Mouse (Mus musculus) heart, embryonic 12.5 days (tissue): ENCODE results near the gene Crybb1. TPM values are rescaled to one million over a fixed set of nuclear protein-coding genes. Genes with fewer than 3 reads are reported as not detected.

Experiments used
- ATAC-seq: fragments of 200-750 bp; cut with Nextera tagmentation; 2 replicates; pipeline ENCODE4 v1.8.0; 2017; ENCODE audit warnings: moderate TSS enrichment, moderate library complexity; ENCODE audit not compliant: insufficient number of reproducible peaks, low FRiP score
- H3K27ac ChIP-seq: fragments of 300-500 bp; sonication (generic); 2 replicates; pipeline ENCODE4 v1.5.1; 2016; ENCODE audit warnings: mild to moderate bottlenecking, moderate library complexity; ENCODE audit not compliant: poor library complexity, severe bottlenecking
- H3K27me3 ChIP-seq: fragments of 300-500 bp; sonication (generic); replicated peaks from 2 replicates; pipeline ENCODE4 v1.6.1; 2016; ENCODE audit warnings: mild to moderate bottlenecking, moderate library complexity
- H3K36me3 ChIP-seq: fragments of 300-500 bp; sonication (generic); 2 replicates; pipeline ENCODE4 v1.6.1; 2016; ENCODE audit warnings: mild to moderate bottlenecking, moderate library complexity
- H3K4me1 ChIP-seq: fragments of 300-500 bp; sonication (generic); replicated peaks from 2 replicates; pipeline ENCODE4 v1.6.1; 2016; ENCODE audit warnings: mild to moderate bottlenecking
- H3K4me2 ChIP-seq: fragments of 300-500 bp; sonication (generic); 2 replicates; pipeline ENCODE4 v1.6.1; 2016; ENCODE audit warnings: mild to moderate bottlenecking, moderate library complexity
- H3K4me3 ChIP-seq: fragments of 300-500 bp; sonication (generic); 2 replicates; pipeline ENCODE4 v1.5.1; 2016; ENCODE audit warnings: mild to moderate bottlenecking
- H3K9ac ChIP-seq: fragments of 300-500 bp; sonication (generic); 2 replicates; pipeline ENCODE4 v1.6.1; 2016; ENCODE audit warnings: mild to moderate bottlenecking, moderate library complexity
- H3K9me3 ChIP-seq: fragments of 300-500 bp; sonication (generic); replicated peaks from 2 replicates; pipeline ENCODE4 v1.6.1; 2016; ENCODE audit warnings: mild to moderate bottlenecking, moderate library complexity
- WGBS: fragments of 180-500 bp; shearing (Covaris S2); methylation state at CpG from one replicate; pipeline ENCODE4 v1.1.7; 2016; 5-methylcytosine and 5-hydroxymethylcytosine counted together
- polyA plus RNA-seq: library from polyadenylated mRNA; unstranded; fragments of >200 nt; fragmentation: Nextera tagmentation; extraction: Ambion mirVana; gene quantifications from 2 replicates; pipeline ENCODE4 v1.2.1, GENCODE M21; 2016

The Crybb1 gene
- 0.46 and 0.67 TPM in 2 replicates for polyA plus RNA-seq

DNA sequence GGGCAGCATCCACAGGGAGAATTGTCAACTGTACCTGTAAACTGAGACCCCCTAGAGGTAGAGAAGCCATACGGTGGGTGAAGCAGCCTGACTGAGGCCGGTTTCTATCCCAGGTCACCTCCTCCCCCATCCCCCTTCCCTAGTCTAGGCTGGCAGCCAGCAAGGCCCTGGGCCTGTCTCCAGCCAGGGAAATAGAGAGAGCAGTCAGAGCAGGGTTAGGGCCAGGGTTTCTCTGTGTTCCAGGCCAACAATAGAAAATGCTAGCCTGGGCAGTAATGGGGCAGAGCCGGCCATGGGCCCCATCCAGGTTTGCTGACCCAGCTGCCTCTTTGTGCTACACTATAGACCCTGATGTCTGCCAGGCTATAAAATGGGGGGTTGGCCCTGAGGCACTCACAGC, at the start of gene Crybb1:
Gene Crybb1 (plus strand): TSS at position 390 of the 400 bp plus-strand sequence.
- no peaks in the 10 kb centered on the region for H3K36me3 ChIP-seq
- H3K4me2 ChIP-seq = no peak within 1 kb of the TSS
- WGBS = 53% methylated on average over 3 of the region's 3 CpGs
- peaks cover 53% of the 10 kb centered on the region for H3K27me3 ChIP-seq
- 0 out of 2 replicates have a peak, but pooled peaks have one; percentile 29 for ATAC-seq
- peaks cover 21% of the 10 kb centered on the region for H3K4me1 ChIP-seq
- H3K4me3 ChIP-seq = no peak within 1 kb of the TSS
- no peak within 1 kb of the TSS for H3K27ac ChIP-seq
- no peaks in the 10 kb centered on the region for H3K9me3 ChIP-seq
- H3K9ac ChIP-seq = no peak within 1 kb of the TSS

GRCm38 (mm10) chr5:112206543-112207255, 48.9 kb upstream of the Crybb1 start:
- Histone ChIP-seq H3K9me3 (no peaks in the 10 kb centered on the region; the same call in 1 of the 2 replicates), H3K4me3 (no peak overlapping the region), H3K4me1 (0 out of 2 replicates have a peak, but pooled peaks cover 3% of the 10 kb centered on the region), H3K9ac (no peak overlapping the region), H3K27ac (no peak overlapping the region), H3K4me2 (peak overlapping the region; percentile 22; the same call in 1 of the 2 replicates), H3K36me3 (no peaks in the 10 kb centered on the region), H3K27me3 (peaks cover 14% of the 10 kb centered on the region)
- WGBS = 18% methylated on average over 16 of the region's 16 CpGs
- no peak for ATAC-seq

DNA sequence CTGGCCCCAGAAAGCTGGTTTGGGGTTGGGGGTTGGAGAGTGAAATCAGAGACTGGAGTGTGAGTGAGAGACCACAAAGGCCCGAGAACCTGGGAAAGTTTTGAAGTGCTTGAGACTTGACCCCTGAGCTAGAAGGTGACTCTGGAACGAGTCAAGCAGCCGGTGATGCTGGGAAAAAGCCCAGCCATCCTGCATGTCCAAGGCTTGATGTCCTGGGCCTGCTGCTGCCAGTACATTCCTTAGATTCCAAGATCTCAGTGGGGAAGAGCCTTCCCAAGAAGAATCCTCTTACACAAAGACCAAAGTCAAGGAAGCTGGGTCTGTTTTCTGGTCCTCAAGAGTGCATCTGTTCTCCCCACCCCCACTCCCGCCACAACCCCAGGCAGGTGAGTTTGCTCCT, 47.3 kb upstream of the Crybb1 start:
- H3K9ac ChIP-seq = no peak overlapping the region
- H3K27me3 ChIP-seq = peaks cover 14% of the 10 kb centered on the region
- no peak for ATAC-seq
- no peak overlapping the region for H3K27ac ChIP-seq
- H3K4me3 ChIP-seq = no peak overlapping the region
- H3K4me2 ChIP-seq = no peak overlapping the region
- no peaks in the 10 kb centered on the region; the same call in 1 of the 2 replicates for H3K9me3 ChIP-seq
- H3K36me3 ChIP-seq = no peaks in the 10 kb centered on the region
- 0 out of 2 replicates have a peak, but pooled peaks cover 3% of the 10 kb centered on the region for H3K4me1 ChIP-seq
- 16% methylated on average over 4 of the region's 4 CpGs for WGBS

DNA sequence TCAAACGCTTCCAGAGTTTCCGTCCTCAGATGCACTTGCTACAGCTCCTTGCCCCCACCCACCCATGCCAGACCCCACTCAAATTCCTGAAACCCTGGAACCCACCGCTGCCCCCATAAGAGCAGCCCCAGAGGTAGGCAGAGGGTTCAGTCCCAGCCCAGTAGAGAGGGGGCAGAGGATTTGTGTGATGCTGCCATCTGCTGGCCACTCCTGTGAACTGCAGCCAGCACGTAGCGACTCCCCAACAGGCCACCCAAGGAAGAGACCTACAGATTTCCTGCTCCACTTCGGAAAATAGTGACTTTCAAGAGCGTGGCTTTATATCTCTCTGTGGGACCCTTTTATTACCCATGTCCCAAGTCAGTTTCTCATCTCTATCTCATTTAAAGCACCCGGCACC, 45.5 kb upstream of the Crybb1 start:
- Histone ChIP-seq H3K9me3 (no peaks in the 10 kb centered on the region; the same call in 1 of the 2 replicates), H3K27ac (no peak overlapping the region), H3K4me3 (no peak overlapping the region), H3K36me3 (no peaks in the 10 kb centered on the region), H3K27me3 (peaks cover 18% of the 10 kb centered on the region), H3K4me2 (no peak overlapping the region), H3K4me1 (0 out of 2 replicates have a peak, but pooled peaks cover 8% of the 10 kb centered on the region), H3K9ac (no peak overlapping the region)
- ATAC-seq = no peak
- WGBS = 28% methylated on average over 8 of the region's 8 CpGs

GRCm38 (mm10) chr5:112211911-112212310, 43.7 kb upstream of the Crybb1 start:
- 84% methylated on average over 7 of the region's 7 CpGs for WGBS
- H3K9ac ChIP-seq = no peak overlapping the region
- ATAC-seq = no peak

DNA sequence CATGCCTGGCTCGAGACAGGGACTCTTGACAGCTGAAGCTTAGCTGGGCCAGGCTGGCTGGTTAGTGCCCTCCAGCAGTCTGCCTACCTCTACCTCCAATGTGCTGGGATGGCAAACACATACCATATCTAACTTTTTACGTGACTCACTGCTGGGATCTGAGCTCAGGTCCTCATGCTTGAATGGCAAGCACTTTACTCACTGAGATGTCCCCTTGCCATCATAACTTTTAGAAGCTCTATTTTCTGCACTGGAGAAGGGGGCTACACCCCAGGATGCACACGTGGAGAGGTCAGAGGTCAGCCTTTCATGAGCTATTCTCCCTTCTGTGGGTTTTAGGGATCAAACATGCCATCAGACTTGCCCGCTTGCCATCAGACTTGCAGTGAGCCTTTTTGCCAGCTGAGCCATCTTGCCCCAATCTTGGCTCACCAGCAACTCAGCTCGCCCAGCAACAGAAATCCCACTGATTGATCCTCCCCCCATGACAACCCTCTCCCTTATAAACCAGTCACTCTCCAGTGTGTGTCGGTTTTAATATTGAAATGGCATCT, 42.8 kb upstream of the Crybb1 start:
- Histone ChIP-seq H3K27ac (no peak overlapping the region), H3K9me3 (no peaks in the 10 kb centered on the region; the same call in 1 of the 2 replicates), H3K4me1 (peaks cover 12% of the 10 kb centered on the region; the same call in 1 of the 2 replicates), H3K9ac (no peak overlapping the region), H3K4me2 (no peak overlapping the region), H3K36me3 (no peaks in the 10 kb centered on the region), H3K27me3 (peaks cover 41% of the 10 kb centered on the region), H3K4me3 (no peak overlapping the region)
- WGBS = 65% methylated on average over 6 of the region's 6 CpGs
- ATAC-seq = no peak

More at GRCm38 (mm10) chr5:112211911-112212310, 43.7 kb upstream of the Crybb1 start:
- H3K27me3 ChIP-seq = peaks cover 32% of the 10 kb centered on the region
- H3K4me3 ChIP-seq = no peak overlapping the region
- no peaks in the 10 kb centered on the region for H3K36me3 ChIP-seq
- H3K4me1 ChIP-seq = peaks cover 12% of the 10 kb centered on the region; the same call in 1 of the 2 replicates
- H3K4me2 ChIP-seq = no peak overlapping the region
- no peak overlapping the region for H3K27ac ChIP-seq
- no peaks in the 10 kb centered on the region; the same call in 1 of the 2 replicates for H3K9me3 ChIP-seq

DNA sequence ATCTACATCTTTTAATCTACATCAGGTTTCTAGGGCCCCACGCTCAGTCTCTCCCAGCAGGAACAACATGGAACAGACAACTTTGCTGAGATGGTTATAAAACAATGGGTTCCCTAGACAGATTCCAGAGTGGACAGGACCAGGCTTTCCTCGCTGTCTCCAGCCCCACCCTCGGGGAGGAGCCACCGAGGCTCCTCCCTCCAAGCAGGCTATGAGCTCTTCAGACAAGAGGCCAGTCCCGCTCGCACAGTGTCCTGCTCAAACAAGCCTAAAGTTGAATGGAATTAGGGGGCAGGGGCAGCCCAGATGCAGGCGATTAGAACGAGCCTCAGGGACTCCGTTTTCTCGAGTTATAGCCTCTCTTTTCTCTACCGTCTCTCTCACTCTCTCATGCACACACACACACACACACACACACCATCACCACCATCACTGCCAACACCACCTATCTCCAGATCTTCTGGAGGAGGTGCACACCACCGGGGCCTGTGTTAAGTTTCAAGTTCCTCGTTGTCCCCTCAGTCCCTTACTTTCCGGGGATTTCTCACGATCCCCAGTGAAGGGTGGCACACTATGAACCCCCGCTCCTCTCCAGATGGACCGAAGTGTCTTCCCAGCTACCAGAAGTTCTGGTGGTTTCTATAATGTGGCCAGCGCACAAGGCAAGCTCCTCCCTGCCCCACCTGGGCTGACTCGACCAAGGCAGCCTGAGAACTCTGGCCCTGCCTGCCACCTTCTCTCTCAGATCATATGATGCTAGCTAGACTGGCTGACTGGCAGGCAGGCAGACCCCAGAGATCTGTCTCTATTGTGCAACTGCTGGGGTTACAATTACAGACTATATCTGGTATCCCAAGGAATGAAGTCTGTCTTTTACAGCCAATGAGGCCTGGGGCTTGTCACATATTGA, 42.0 kb upstream of the Crybb1 start:
- ATAC-seq = no peak
- H3K36me3 ChIP-seq = no peaks in the 10 kb centered on the region
- no peak overlapping the region for H3K4me3 ChIP-seq
- no peak overlapping the region for H3K27ac ChIP-seq
- H3K9ac ChIP-seq = no peak overlapping the region
- peaks cover 13% of the 10 kb centered on the region; the same call in 1 of the 2 replicates for H3K4me1 ChIP-seq
- H3K27me3 ChIP-seq = peaks cover 49% of the 10 kb centered on the region
- no peaks in the 10 kb centered on the region; the same call in 1 of the 2 replicates for H3K9me3 ChIP-seq
- WGBS = 40% methylated on average over 19 of the region's 19 CpGs
- H3K4me2 ChIP-seq = no peak overlapping the region

DNA sequence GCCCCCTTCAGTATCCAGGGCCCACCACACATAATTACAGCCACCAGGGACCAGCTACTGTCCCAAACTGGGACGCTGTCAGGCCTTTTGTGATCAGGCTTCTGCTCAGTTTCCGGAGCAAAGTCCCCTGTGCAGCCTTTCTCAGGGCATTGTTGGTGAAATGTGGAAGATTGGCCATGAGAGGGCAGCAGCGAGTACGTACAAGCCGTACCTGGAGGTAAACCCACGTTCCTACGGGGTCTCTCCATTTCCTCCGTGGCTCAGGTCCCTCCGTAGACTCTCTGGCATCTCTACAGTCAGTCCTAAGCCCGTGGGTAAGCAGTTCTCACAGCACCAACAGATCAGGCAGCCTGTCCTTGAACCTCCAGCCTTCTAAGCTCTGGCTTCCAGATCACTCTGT, 41.2 kb upstream of the Crybb1 start:
- Histone ChIP-seq H3K4me3 (no peak overlapping the region), H3K4me1 (peaks cover 21% of the 10 kb centered on the region), H3K36me3 (no peaks in the 10 kb centered on the region), H3K27ac (no peak overlapping the region), H3K4me2 (0 out of 2 replicates have a peak overlapping the region, but pooled peaks have one; percentile 16), H3K27me3 (peaks cover 50% of the 10 kb centered on the region), H3K9me3 (no peaks in the 10 kb centered on the region; the same call in 1 of the 2 replicates), H3K9ac (no peak overlapping the region)
- WGBS = 6% methylated on average over 10 of the region's 10 CpGs
- ATAC-seq = no peak

DNA sequence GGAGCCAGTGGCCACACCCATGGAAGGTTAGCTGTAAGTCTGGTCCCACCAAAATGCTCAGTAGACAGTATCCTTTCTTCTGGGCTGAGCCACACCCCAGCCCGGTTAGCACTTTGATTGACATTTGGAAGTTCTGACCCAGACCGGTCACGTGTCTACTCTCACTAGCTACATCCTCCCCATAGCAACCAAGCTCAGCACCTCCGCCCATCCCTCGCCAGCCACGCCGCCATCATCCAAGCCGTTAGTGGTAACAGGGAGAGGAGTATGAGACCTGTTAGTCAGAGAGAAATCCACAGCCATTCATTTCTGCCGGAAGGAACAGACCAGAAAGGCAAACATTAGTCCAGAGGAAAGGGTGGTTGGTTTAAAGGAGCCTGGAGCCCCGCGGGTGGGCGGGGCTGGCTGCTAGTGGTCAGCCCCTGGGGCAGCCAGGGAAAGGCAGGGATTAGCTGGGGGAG, 40.3 kb upstream of the Crybb1 start:
- H3K4me1 ChIP-seq = peaks cover 30% of the 10 kb centered on the region
- H3K4me3 ChIP-seq = no peak overlapping the region
- H3K9ac ChIP-seq = no peak overlapping the region
- H3K27ac ChIP-seq = peak overlapping the region; percentile 24; the same call in 1 of the 2 replicates
- H3K9me3 ChIP-seq = no peaks in the 10 kb centered on the region; the same call in 1 of the 2 replicates
- H3K4me2 ChIP-seq = peak overlapping the region; percentile 21; the same call in 1 of the 2 replicates
- no peak for ATAC-seq
- H3K36me3 ChIP-seq = no peaks in the 10 kb centered on the region
- H3K27me3 ChIP-seq = peaks cover 53% of the 10 kb centered on the region
- 23% methylated on average over 12 of the region's 12 CpGs for WGBS

- H3K27ac ChIP-seq = peak overlapping the region; percentile 24; the same call in 1 of the 2 replicates
- peaks cover 30% of the 10 kb centered on the region for H3K4me1 ChIP-seq
- no peak for ATAC-seq
- H3K27me3 ChIP-seq = peaks cover 53% of the 10 kb centered on the region
- 42% methylated on average over 9 of the region's 9 CpGs for WGBS
- H3K4me3 ChIP-seq = no peak overlapping the region
- H3K9ac ChIP-seq = no peak overlapping the region
- H3K4me2 ChIP-seq = peak overlapping the region; percentile 21; the same call in 1 of the 2 replicates
- H3K36me3 ChIP-seq = no peaks in the 10 kb centered on the region
- H3K9me3 ChIP-seq = no peaks in the 10 kb centered on the region; the same call in 1 of the 2 replicates
Observed at GRCm38 (mm10) chr5:112215801-112216251, 39.8 kb upstream of the Crybb1 start.
